ENCODE assay signal across 11 mouse cellular contexts in the genomic region with DNA sequence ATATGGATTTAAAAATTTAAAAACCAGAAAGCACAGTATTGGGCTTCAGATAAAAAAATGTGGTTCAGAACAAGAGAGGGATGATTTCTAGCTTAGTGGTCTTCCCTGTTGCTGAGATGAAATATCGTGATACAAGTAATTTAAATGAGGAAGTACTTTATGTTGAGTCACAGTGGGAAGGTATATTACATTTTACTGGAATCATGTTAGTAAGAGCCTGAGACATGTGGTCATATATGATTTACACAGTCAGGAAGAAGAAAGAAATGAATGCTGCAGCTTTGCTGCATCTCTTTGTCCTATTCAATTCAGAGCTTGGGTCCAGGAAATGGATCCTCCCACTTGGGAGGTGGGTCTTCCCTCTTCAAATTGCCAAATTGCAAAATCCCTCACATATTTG. TPM values are rescaled to one million over a fixed set of nuclear protein-coding genes. Genes with fewer than 3 reads are reported as not detected.
"Had no signal": no experiment of that assay in that cellular context is flagged by ENCODE, and none has a peak within 500 bp of the region (broad histone marks: within the 10 kb centered on the region; RNA-seq: fewer than 3 reads in every experiment).

No protein-coding gene starts in this region.

RNA-seq across cellular contexts. Expression of a gene that starts 11.8 kb away (rescaled TPM):
- total RNA-seq: forebrain, postnatal 0 days; gastrocnemius, adult 18-20 months; gastrocnemius, adult 2 months; gastrocnemius, adult 8-10 months; gastrocnemius, postnatal 10 days; gastrocnemius, postnatal 14 days; gastrocnemius, postnatal 25 days; gastrocnemius, postnatal 36 days; gastrocnemius, postnatal 4 days; heart, adult 18-20 months; heart, adult 2 months had no signal
